Mouse (Mus musculus) myocyte (in vitro differentiated cells): ENCODE data around the gene Cad. TPM values are rescaled to one million over a fixed set of nuclear protein-coding genes. Genes with fewer than 3 reads are reported as not detected.
A peak's percentile ranks its signal among the peaks of the same experiment; 100 is the strongest.

Source experiments
- H3K27me3 ChIP-seq: one replicate; pipeline ENCODE4 v1.6.1; 2011; ENCODE audit not compliant: control insufficient read depth, insufficient read depth, insufficient read length
- H3K36me3 ChIP-seq: one replicate; pipeline ENCODE4 v1.6.1; 2011; ENCODE audit not compliant: control insufficient read depth, insufficient read depth
- H3K4me2 ChIP-seq: one replicate; pipeline ENCODE4 v1.6.1; 2011; ENCODE audit warnings: low read depth, control low read depth
- H3K4me3 ChIP-seq: one replicate; pipeline ENCODE4 v1.5.1; 2011; ENCODE audit warnings: mild to moderate bottlenecking, control low read depth, moderate library complexity
- H3K79me2 ChIP-seq: one replicate; pipeline ENCODE4 v1.6.1; 2011; ENCODE audit not compliant: control insufficient read depth, insufficient read depth
- H3ac ChIP-seq: one replicate; pipeline ENCODE4 v1.6.1; 2011; ENCODE audit not compliant: control insufficient read depth, insufficient read length
- CEBPB ChIP-seq: IDR thresholded peaks from 2 replicates; pipeline ENCODE4 v1.6.1; 2011; ENCODE audit warnings: mild to moderate bottlenecking, moderate library complexity; ENCODE audit not compliant: poor library complexity, insufficient read depth, severe bottlenecking
- E2F4 ChIP-seq: IDR thresholded peaks from one replicate; pipeline ENCODE4 v1.6.1; 2011; ENCODE audit warnings: mild to moderate bottlenecking, control low read depth, moderate library complexity; ENCODE audit not compliant: insufficient read depth
- MAX ChIP-seq: IDR thresholded peaks from one replicate; pipeline ENCODE4 v1.6.1; 2011; ENCODE audit warnings: low read depth, mild to moderate bottlenecking, control low read depth
- MYOD1 ChIP-seq, 3 experiments: IDR thresholded peaks; one replicate each; pipeline ENCODE4 v1.6.1; 2011; ENCODE audit warnings: control low read depth in 2 of 3, low read depth in 2 of 3, mild to moderate bottlenecking in 2 of 3, moderate library complexity in 1 of 3; ENCODE audit not compliant: insufficient read length in 2 of 3, control insufficient read depth in 1 of 3
- MYOG ChIP-seq, 3 experiments: IDR thresholded peaks; one replicate each; pipeline ENCODE4 v1.6.1; 2011; ENCODE audit warnings: control low read depth in 2 of 3, low read depth in 2 of 3, mild to moderate bottlenecking in 2 of 3; ENCODE audit not compliant: insufficient read length in 2 of 3, control insufficient read depth in 1 of 3, insufficient read depth in 1 of 3
- POLR2A ChIP-seq: IDR thresholded peaks from one replicate; pipeline ENCODE4 v1.6.1; 2011; ENCODE audit warnings: low read depth, mild to moderate bottlenecking, control low read depth, moderate library complexity; ENCODE audit not compliant: insufficient read length
- POLR2AphosphoS2 ChIP-seq: IDR thresholded peaks from one replicate; pipeline ENCODE4 v1.6.1; 2011; ENCODE audit warnings: low read depth, control low read depth; ENCODE audit not compliant: insufficient read length
- REST ChIP-seq: IDR thresholded peaks from one replicate; pipeline ENCODE4 v1.6.1; 2011; ENCODE audit warnings: mild to moderate bottlenecking, control low read depth, moderate library complexity; ENCODE audit not compliant: insufficient read depth, insufficient read length
- SRF ChIP-seq: IDR thresholded peaks from one replicate; pipeline ENCODE4 v1.6.1; 2011; ENCODE audit warnings: low read depth; ENCODE audit not compliant: control insufficient read depth, insufficient read length
- TCF12 ChIP-seq: IDR thresholded peaks from one replicate; pipeline ENCODE4 v1.6.1; 2011; ENCODE audit warnings: mild to moderate bottlenecking, control low read depth; ENCODE audit not compliant: poor library complexity, insufficient read depth, severe bottlenecking
- TCF3 ChIP-seq: IDR thresholded peaks from one replicate; pipeline ENCODE4 v1.6.1; 2011; ENCODE audit warnings: low read depth, control low read depth; ENCODE audit not compliant: insufficient read length
- USF1 ChIP-seq: IDR thresholded peaks from one replicate; pipeline ENCODE4 v1.6.1; 2011; ENCODE audit warnings: low read depth, mild to moderate bottlenecking, control low read depth, moderate library complexity
- polyA plus RNA-seq: library from polyadenylated mRNA; unstranded; fragments of >200 nt; fragmentation: generic; extraction: Trizol; gene quantifications from one replicate; pipeline ENCODE4 v1.2.1, GENCODE M21; 2012; ENCODE audit warnings: missing spikeins

Cad gene
- polyA plus RNA-seq, 1 experiment = 31.5 TPM

GRCm38 (mm10) chr5:31080059-31080794, 25.6 kb downstream of the Cad start:
- no peak overlapping the region for H3K4me3 ChIP-seq
- no peaks in the 10 kb centered on the region for H3K79me2 ChIP-seq
- TF ChIP-seq REST (no peak), TCF3 (no peak), MYOG (IDR thresholded peaks at IDR 0.05; ENCODE audit: control insufficient read depth in 1 of 3, insufficient read depth in 1 of 3, insufficient read length in 2 of 3, low read depth in 2 of 3) (no peak), TCF12 (no peak), MAX (no peak), E2F4 (no peak), SRF (no peak), POLR2A (no peak), MYOD1 (IDR thresholded peaks at IDR 0.05; ENCODE audit: control insufficient read depth in 1 of 3, insufficient read length in 2 of 3, low read depth in 2 of 3) (no peak)
- no peaks in the 10 kb centered on the region for H3K27me3 ChIP-seq
- no peak overlapping the region for H3ac ChIP-seq
- H3K36me3 ChIP-seq = no peaks in the 10 kb centered on the region
- no peak overlapping the region for H3K4me2 ChIP-seq

GRCm38 (mm10) chr5:31080795-31081164, 26.2 kb downstream of the Cad start:
- H3K27me3 ChIP-seq = no peaks in the 10 kb centered on the region
- peak; percentile 10 for TF ChIP-seq POLR2AphosphoS2
- TF ChIP-seq TCF12 = no peak
- TF ChIP-seq CEBPB = no peak
- TF ChIP-seq SRF = no peak
- no peaks in the 10 kb centered on the region for H3K36me3 ChIP-seq
- H3K4me3 ChIP-seq = no peak overlapping the region
- H3K4me2 ChIP-seq = no peak overlapping the region
- no peaks in the 10 kb centered on the region for H3K79me2 ChIP-seq
- H3ac ChIP-seq = no peak overlapping the region

GRCm38 (mm10) chr5:31081386-31081785, 26.8 kb downstream of the Cad start:
- Histone ChIP-seq H3K27me3 (no peaks in the 10 kb centered on the region), H3K4me3 (no peak overlapping the region), H3K4me2 (no peak overlapping the region), H3K36me3 (no peaks in the 10 kb centered on the region), H3ac (no peak overlapping the region), H3K79me2 (no peaks in the 10 kb centered on the region)
- TF ChIP-seq MAX = no peak
- TF ChIP-seq REST = no peak
- no peak for TF ChIP-seq CEBPB

GRCm38 (mm10) chr5:31082355-31082754, 27.8 kb downstream of the Cad start:
- Histone ChIP-seq H3K4me2 (no peak overlapping the region), H3K36me3 (no peaks in the 10 kb centered on the region), H3K79me2 (no peaks in the 10 kb centered on the region), H3K27me3 (no peaks in the 10 kb centered on the region), H3ac (no peak overlapping the region), H3K4me3 (no peak overlapping the region)
- no peak for TF ChIP-seq TCF12
- TF ChIP-seq MAX = no peak
- TF ChIP-seq TCF3 = no peak
- TF ChIP-seq CEBPB = no peak
- no peak for TF ChIP-seq REST
- TF ChIP-seq SRF = no peak
- no peak for TF ChIP-seq E2F4
- no peak for TF ChIP-seq MYOD1 (IDR thresholded peaks at IDR 0.05; ENCODE audit: control insufficient read depth in 1 of 3, insufficient read length in 2 of 3, low read depth in 2 of 3)
- no peak for TF ChIP-seq POLR2A
- no peak for TF ChIP-seq USF1
- TF ChIP-seq MYOG (IDR thresholded peaks at IDR 0.05; ENCODE audit: control insufficient read depth in 1 of 3, insufficient read depth in 1 of 3, insufficient read length in 2 of 3, low read depth in 2 of 3) = no peak
- TF ChIP-seq POLR2AphosphoS2 = no peak

- no peak overlapping the region for H3K4me2 ChIP-seq
- no peak overlapping the region for H3K4me3 ChIP-seq
- H3K36me3 ChIP-seq = no peaks in the 10 kb centered on the region
- TF ChIP-seq SRF (no peak), MYOD1 (IDR thresholded peaks at IDR 0.05; ENCODE audit: control insufficient read depth in 1 of 3, insufficient read length in 2 of 3, low read depth in 2 of 3) (no peak), TCF3 (no peak), REST (no peak), MAX (no peak), TCF12 (no peak), USF1 (no peak), MYOG (IDR thresholded peaks at IDR 0.05; ENCODE audit: control insufficient read depth in 1 of 3, insufficient read depth in 1 of 3, insufficient read length in 2 of 3, low read depth in 2 of 3) (no peak), E2F4 (no peak), POLR2A (no peak), CEBPB (no peak), POLR2AphosphoS2 (no peak)
- no peaks in the 10 kb centered on the region for H3K27me3 ChIP-seq
- no peak overlapping the region for H3ac ChIP-seq
- H3K79me2 ChIP-seq = no peaks in the 10 kb centered on the region
Measured at GRCm38 (mm10) chr5:31082935-31083625, 28.5 kb downstream of the Cad start.
